Mouse (Mus musculus) heart, embryonic 14.5 days (tissue): ENCODE data around the gene Gskip. TPM values are rescaled to one million over a fixed set of nuclear protein-coding genes. Genes with fewer than 3 reads are reported as not detected.

Experiments used
- ATAC-seq: fragments of 200-750 bp; cut with Nextera tagmentation; 2 replicates; pipeline ENCODE4 v1.8.0; 2017; ENCODE audit warnings: low read depth, moderate TSS enrichment; ENCODE audit not compliant: insufficient number of reproducible peaks, insufficient read depth, low FRiP score
- H3K27ac ChIP-seq, 2 experiments: fragments of 200-500 bp in 1 of 2; fragments of 300-500 bp in 1 of 2; sonication (generic) in 1 of 2; replicated peaks in 1 of 2; 2 replicates each; pipeline ENCODE4 v1.5.1; 2012 to 2014; ENCODE audit warnings: low read depth in 2 of 2, low read length in 2 of 2, control low read depth in 1 of 2, mild to moderate bottlenecking in 1 of 2, mixed read lengths in 1 of 2; ENCODE audit not compliant: control insufficient read depth in 1 of 2, insufficient read depth in 1 of 2
- H3K27me3 ChIP-seq: fragments of 300-500 bp; sonication (generic); 2 replicates; pipeline ENCODE4 v1.6.1; 2014; ENCODE audit warnings: mild to moderate bottlenecking, low read length, control low read depth; ENCODE audit not compliant: control insufficient read depth, insufficient read depth
- H3K36me3 ChIP-seq: fragments of 300-500 bp; sonication (generic); 2 replicates; pipeline ENCODE4 v1.6.1; 2014; ENCODE audit warnings: mild to moderate bottlenecking, control low read depth, low read length, mixed read lengths; ENCODE audit not compliant: control insufficient read depth, insufficient read depth
- H3K4me1 ChIP-seq, 2 experiments: fragments of 200-500 bp in 1 of 2; fragments of 300-500 bp in 1 of 2; sonication (generic) in 1 of 2; 2 replicates each; pipeline ENCODE4 v1.6.1; 2012 to 2014; ENCODE audit warnings: low read length in 2 of 2, control low read depth in 1 of 2, mixed read lengths in 1 of 2; ENCODE audit not compliant: control insufficient read depth in 2 of 2, insufficient read depth in 2 of 2
- H3K4me2 ChIP-seq: fragments of 300-500 bp; sonication (generic); 2 replicates; pipeline ENCODE4 v1.6.1; 2014; ENCODE audit warnings: mild to moderate bottlenecking, low read length
- H3K4me3 ChIP-seq, 2 experiments: fragments of 200-500 bp in 1 of 2; fragments of 300-500 bp in 1 of 2; sonication (generic) in 1 of 2; 2 replicates each; pipeline ENCODE4 v1.5.1; 2012 to 2014; ENCODE audit warnings: low read length in 2 of 2, mild to moderate bottlenecking in 2 of 2, control low read depth in 1 of 2, low read depth in 1 of 2, moderate library complexity in 1 of 2; ENCODE audit not compliant: control insufficient read depth in 1 of 2, insufficient read depth in 1 of 2
- H3K9ac ChIP-seq: fragments of 300-500 bp; sonication (generic); 2 replicates; pipeline ENCODE4 v1.6.1; 2014; ENCODE audit warnings: mild to moderate bottlenecking, low read length
- H3K9me3 ChIP-seq: fragments of 300-500 bp; sonication (generic); 2 replicates; pipeline ENCODE4 v1.6.1; 2016; ENCODE audit warnings: low read length, control low read depth; ENCODE audit not compliant: control insufficient read depth
- WGBS: fragments of 180-500 bp; shearing (Covaris S2); extraction: QIAGEN DNeasy Blood & Tissue Kit; methylation state at CpG from one replicate; pipeline ENCODE4 v1.1.7; 2014; 5-methylcytosine and 5-hydroxymethylcytosine counted together
- polyA plus RNA-seq: library from polyadenylated mRNA; unstranded; fragments of >200 nt; fragmentation: Nextera tagmentation; extraction: Ambion mirVana; gene quantifications from 2 replicates; pipeline ENCODE4 v1.2.1, GENCODE M21; 2014

Gskip gene
- polyA plus RNA-seq, 1 experiment from 2014 or later = 25.4 TPM

DNA sequence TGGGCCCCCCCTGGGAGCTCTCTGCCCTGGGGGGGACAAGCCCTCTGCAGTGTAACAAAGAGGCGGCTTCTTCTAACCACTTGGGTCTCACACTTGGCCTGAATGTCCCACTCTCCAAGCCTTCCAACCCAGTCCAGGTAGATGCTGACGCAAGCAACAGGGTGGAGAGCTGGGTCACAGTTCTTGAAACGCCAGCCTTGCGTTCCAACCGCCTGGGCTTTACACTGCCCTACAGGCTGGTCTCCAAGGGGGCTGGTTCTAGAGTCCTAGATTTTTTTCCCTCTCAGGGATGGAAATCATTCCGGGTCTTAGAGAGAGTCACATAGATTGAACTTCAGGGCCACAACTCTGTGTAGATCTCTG lies 51.2 kb downstream of the Gskip start:
- 80% methylated on average over 6 of the region's 6 CpGs for WGBS
- ATAC-seq = no peak

GRCm38 (mm10) chr12:105738316-105739096 lies 53.9 kb downstream of the Gskip start:
- no peaks in the 10 kb centered on the region for H3K27me3 ChIP-seq
- H3K4me1 ChIP-seq = 0 out of 4 replicates have a peak, but pooled peaks cover 0 to 2% of the 10 kb centered on the region in 2 experiments
- no peaks in the 10 kb centered on the region for H3K9me3 ChIP-seq
- no peak overlapping the region for H3K9ac ChIP-seq
- H3K4me3 ChIP-seq = no peak overlapping the region
- no peak for ATAC-seq
- 56% methylated on average over 15 of the region's 15 CpGs for WGBS
- H3K36me3 ChIP-seq = no peaks in the 10 kb centered on the region
- H3K27ac ChIP-seq = no peak overlapping the region
- no peak overlapping the region for H3K4me2 ChIP-seq

More for the DNA sequence above, 51.2 kb downstream of the Gskip start:
- no peak overlapping the region for H3K4me3 ChIP-seq
- no peaks in the 10 kb centered on the region for H3K4me1 ChIP-seq
- H3K9me3 ChIP-seq = no peaks in the 10 kb centered on the region
- no peaks in the 10 kb centered on the region for H3K27me3 ChIP-seq
- no peaks in the 10 kb centered on the region for H3K36me3 ChIP-seq
- no peak overlapping the region for H3K27ac ChIP-seq
- no peak overlapping the region for H3K4me2 ChIP-seq
- no peak overlapping the region for H3K9ac ChIP-seq

GRCm38 (mm10) chr12:105739656-105740055 lies 55.0 kb downstream of the Gskip start:
- no peak overlapping the region for H3K4me2 ChIP-seq
- 0 out of 4 replicates have a peak, but pooled peaks cover 0 to 2% of the 10 kb centered on the region in 2 experiments for H3K4me1 ChIP-seq
- H3K9ac ChIP-seq = no peak overlapping the region
- H3K27me3 ChIP-seq = no peaks in the 10 kb centered on the region
- H3K9me3 ChIP-seq = no peaks in the 10 kb centered on the region
- H3K4me3 ChIP-seq = no peak overlapping the region
- no peaks in the 10 kb centered on the region for H3K36me3 ChIP-seq
- no peak for ATAC-seq
- WGBS = 90% methylated on average over 8 of the region's 8 CpGs
- H3K27ac ChIP-seq = no peak overlapping the region

GRCm38 (mm10) chr12:105748114-105748513 lies 63.5 kb downstream of the Gskip start:
- Histone ChIP-seq H3K4me3 (no peak overlapping the region), H3K4me2 (no peak overlapping the region), H3K4me1 (peaks cover 3% of the 10 kb centered on the region in 2 experiments; a peak in 2 of 4 replicates), H3K9me3 (0 out of 2 replicates have a peak, but pooled peaks cover 3% of the 10 kb centered on the region), H3K27me3 (no peaks in the 10 kb centered on the region), H3K9ac (no peak overlapping the region), H3K36me3 (no peaks in the 10 kb centered on the region), H3K27ac (no peak overlapping the region)
- whole genome bisulfite sequencing = 73% methylated on average over 5 of the region's 5 CpGs
- ATAC-seq = no peak

Other genes starting within 250 kb of the Gskip start
- gene D430019H16Rik, start 231.0 kb upstream of the Gskip start, polyA plus RNA-seq = 0.30 and 0.72 TPM in 2 replicates
- gene Bdkrb2, start 121.6 kb upstream of the Gskip start, polyA plus RNA-seq = 0.08 and 0.15 TPM in 2 replicates
- gene Bdkrb1, start 81.7 kb upstream of the Gskip start, polyA plus RNA-seq = 0.15 TPM in 1 of 2 replicates, not detected in the other
- 10.6 and 11.9 TPM in 2 replicates for gene Atg2b, start 382 bp downstream of the Gskip start, polyA plus RNA-seq
- gene Ak7, start 21.1 kb downstream of the Gskip start, polyA plus RNA-seq = 0.07 and 0.11 TPM in 2 replicates
- gene Papola, start 99.9 kb downstream of the Gskip start, polyA plus RNA-seq = 118 and 120 TPM in 2 replicates